Mouse (Mus musculus) kidney, embryonic 16.5 days (tissue): ENCODE measurements around the gene Dgkg. TPM values are rescaled to one million over a fixed set of nuclear protein-coding genes. Genes with fewer than 3 reads are reported as not detected.

Experiments used
- ATAC-seq: fragments of 200-750 bp; cut with Nextera tagmentation; 2 replicates; pipeline ENCODE4 v1.8.0; 2017; ENCODE audit warnings: moderate TSS enrichment; ENCODE audit not compliant: low FRiP score, low TSS enrichment
- H3K27ac ChIP-seq: fragments of 300-500 bp; sonication (generic); 2 replicates; pipeline ENCODE4 v1.5.1; 2014; ENCODE audit warnings: low read length
- H3K27me3 ChIP-seq: fragments of 300-500 bp; sonication (generic); 2 replicates; pipeline ENCODE4 v1.6.1; 2014; ENCODE audit warnings: low read length, control low read depth, mixed read lengths; ENCODE audit not compliant: insufficient read depth
- H3K36me3 ChIP-seq: fragments of 300-500 bp; sonication (generic); 2 replicates; pipeline ENCODE4 v1.6.1; 2014; ENCODE audit warnings: low read length, control low read depth, mixed read lengths; ENCODE audit not compliant: insufficient read depth
- H3K4me1 ChIP-seq: fragments of 300-500 bp; sonication (generic); 2 replicates; pipeline ENCODE4 v1.6.1; 2014; ENCODE audit warnings: low read length, control low read depth, mixed read lengths; ENCODE audit not compliant: insufficient read depth
- H3K4me2 ChIP-seq: fragments of 300-500 bp; sonication (generic); replicated peaks from 2 replicates; pipeline ENCODE4 v1.6.1; 2014; ENCODE audit warnings: low read depth, low read length
- H3K4me3 ChIP-seq: fragments of 300-500 bp; sonication (generic); 2 replicates; pipeline ENCODE4 v1.5.1; 2014; ENCODE audit warnings: mild to moderate bottlenecking, low read length
- H3K9ac ChIP-seq: fragments of 300-500 bp; sonication (generic); replicated peaks from 2 replicates; pipeline ENCODE4 v1.6.1; 2014; ENCODE audit warnings: low read length
- H3K9me3 ChIP-seq: fragments of 300-500 bp; sonication (generic); 2 replicates; pipeline ENCODE4 v1.6.1; 2016; ENCODE audit warnings: low read length, control low read depth
- WGBS: fragments of 180-500 bp; shearing (Covaris S2); extraction: QIAGEN DNeasy Blood & Tissue Kit; methylation state at CpG from one replicate; pipeline ENCODE4 v1.1.7; 2014; 5-methylcytosine and 5-hydroxymethylcytosine counted together
- polyA plus RNA-seq: library from polyadenylated mRNA; unstranded; fragments of >200 nt; fragmentation: Nextera tagmentation; extraction: Ambion mirVana; gene quantifications from 2 replicates; pipeline ENCODE4 v1.2.1, GENCODE M21; 2015

The Dgkg gene
- polyA plus RNA-seq, 1 experiment from 2014 or later, result 0.51 TPM

DNA sequence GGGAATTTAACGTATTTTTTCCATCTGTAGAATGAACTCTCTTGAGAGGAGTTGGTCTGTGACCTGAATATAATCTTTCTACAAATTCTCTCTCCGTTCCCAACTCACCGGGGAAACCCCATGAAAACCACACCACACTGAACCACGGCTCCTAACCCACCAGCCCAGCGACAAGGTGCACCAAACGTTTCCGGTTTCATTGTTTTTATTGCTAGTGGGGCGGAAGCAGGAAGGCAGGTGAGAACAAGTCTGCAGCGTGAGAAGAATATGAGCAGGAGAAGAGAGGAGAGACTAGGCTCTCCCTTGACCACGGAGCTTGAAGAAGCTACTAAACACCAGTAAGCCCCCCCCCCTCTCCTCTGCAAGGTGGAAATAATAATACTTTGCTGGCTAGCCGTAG is 190.6 kb downstream of the Dgkg start:
- H3K4me2 ChIP-seq, result no peak overlapping the region
- no peak overlapping the region for H3K4me3 ChIP-seq
- no peak for ATAC-seq
- no peaks in the 10 kb centered on the region for H3K36me3 ChIP-seq
- no peaks in the 10 kb centered on the region for H3K9me3 ChIP-seq
- no peak overlapping the region for H3K27ac ChIP-seq
- no peak overlapping the region for H3K9ac ChIP-seq
- WGBS, result 51% methylated on average over 11 of the region's 11 CpGs
- 0 out of 2 replicates have a peak, but pooled peaks cover 2% of the 10 kb centered on the region for H3K4me1 ChIP-seq
- no peaks in the 10 kb centered on the region for H3K27me3 ChIP-seq

DNA sequence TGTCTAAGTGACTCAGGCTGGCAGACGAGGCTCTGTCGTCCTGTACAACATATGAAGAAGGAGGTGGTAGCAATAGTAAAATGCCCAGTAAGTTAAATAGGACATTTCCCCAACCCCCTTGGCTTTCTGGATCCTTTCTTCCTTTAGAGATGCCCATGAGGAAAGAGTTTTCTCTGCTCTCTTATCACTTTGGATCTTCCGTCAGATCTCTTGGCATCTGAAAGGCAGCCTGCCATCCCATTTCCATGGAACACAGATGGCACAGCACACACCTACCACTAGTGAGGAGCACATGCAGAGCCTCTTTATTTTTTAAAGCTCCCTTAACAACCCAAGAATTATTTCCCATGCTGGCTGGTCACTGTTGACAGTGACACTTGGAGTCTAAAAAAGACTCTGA is 194.8 kb downstream of the Dgkg start:
- H3K9me3 ChIP-seq, result no peaks in the 10 kb centered on the region
- H3K27me3 ChIP-seq, result no peaks in the 10 kb centered on the region
- 0 out of 2 replicates have a peak, but pooled peaks cover 2% of the 10 kb centered on the region for H3K4me1 ChIP-seq
- H3K4me2 ChIP-seq, result no peak overlapping the region
- 87% methylated on average over 3 of the region's 3 CpGs for WGBS
- no peak overlapping the region for H3K27ac ChIP-seq
- H3K4me3 ChIP-seq, result no peak overlapping the region
- no peaks in the 10 kb centered on the region for H3K36me3 ChIP-seq
- ATAC-seq, result no peak
- H3K9ac ChIP-seq, result no peak overlapping the region

DNA sequence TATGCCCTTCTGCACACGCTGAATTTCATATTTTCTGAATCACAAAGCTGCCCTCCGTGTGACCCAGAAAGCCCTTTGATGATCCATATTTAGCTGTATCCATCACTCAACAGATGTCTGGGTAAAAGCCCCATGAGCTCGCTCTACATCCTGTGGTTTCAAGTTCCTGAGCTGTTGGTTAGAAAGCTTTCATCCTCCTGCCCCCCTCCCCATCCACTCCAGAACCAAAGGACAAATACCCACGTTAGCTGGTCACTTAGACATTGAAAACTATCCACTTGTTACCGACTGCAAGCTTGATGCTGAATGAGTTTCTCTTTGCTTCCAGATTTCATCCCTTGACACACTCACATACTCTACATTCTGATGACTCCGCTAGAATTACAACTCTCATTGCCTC is 195.3 kb downstream of the Dgkg start:
- no peak overlapping the region for H3K27ac ChIP-seq
- no peaks in the 10 kb centered on the region for H3K9me3 ChIP-seq
- no peak overlapping the region for H3K4me2 ChIP-seq
- no peaks in the 10 kb centered on the region for H3K27me3 ChIP-seq
- H3K9ac ChIP-seq, result no peak overlapping the region
- 76% methylated on average over 6 of the region's 6 CpGs for WGBS
- ATAC-seq, result no peak
- H3K4me1 ChIP-seq, result peaks cover 5% of the 10 kb centered on the region; the same call in 1 of the 2 replicates
- H3K36me3 ChIP-seq, result no peaks in the 10 kb centered on the region
- H3K4me3 ChIP-seq, result no peak overlapping the region

DNA sequence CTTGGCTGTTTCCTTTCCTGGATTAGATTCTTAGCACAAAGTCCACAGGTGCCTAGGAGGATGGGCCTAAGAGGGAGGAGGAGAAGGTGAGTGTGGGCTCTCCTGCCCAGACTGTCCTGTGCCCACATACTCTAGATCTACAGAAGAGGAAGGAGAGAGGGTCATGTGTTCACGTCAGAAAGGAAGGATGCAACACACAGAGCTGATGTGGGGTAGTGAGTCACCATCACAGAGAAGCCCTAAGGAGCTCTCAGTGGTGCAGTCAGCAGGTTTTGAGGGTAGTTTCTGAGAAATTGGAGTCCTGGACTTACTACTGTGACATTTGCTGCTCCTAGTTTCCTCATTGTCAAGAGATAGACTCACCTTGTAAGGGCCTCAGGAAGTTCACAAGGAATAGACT is 196.1 kb downstream of the Dgkg start:
- ATAC-seq, result no peak
- Histone ChIP-seq H3K4me2 (no peak overlapping the region), H3K9me3 (no peaks in the 10 kb centered on the region), H3K9ac (no peak overlapping the region), H3K27ac (no peak overlapping the region), H3K4me1 (peaks cover 3% of the 10 kb centered on the region; the same call in 1 of the 2 replicates), H3K4me3 (no peak overlapping the region), H3K36me3 (no peaks in the 10 kb centered on the region), H3K27me3 (no peaks in the 10 kb centered on the region)
- WGBS, result 69% methylated on average over 1 of the region's 1 CpGs

GRCm38 (mm10) chr16:22452082-22452481 is 204.9 kb downstream of the Dgkg start:
- H3K4me1 ChIP-seq, result peaks cover 3% of the 10 kb centered on the region; the same call in 1 of the 2 replicates
- H3K36me3 ChIP-seq, result no peaks in the 10 kb centered on the region
- ATAC-seq, result no peak
- no peaks in the 10 kb centered on the region for H3K27me3 ChIP-seq
- H3K4me2 ChIP-seq, result no peak overlapping the region
- no peak overlapping the region for H3K9ac ChIP-seq
- WGBS, result 84% methylated on average over 9 of the region's 9 CpGs
- no peaks in the 10 kb centered on the region for H3K9me3 ChIP-seq
- no peak overlapping the region for H3K27ac ChIP-seq
- no peak overlapping the region for H3K4me3 ChIP-seq

DNA sequence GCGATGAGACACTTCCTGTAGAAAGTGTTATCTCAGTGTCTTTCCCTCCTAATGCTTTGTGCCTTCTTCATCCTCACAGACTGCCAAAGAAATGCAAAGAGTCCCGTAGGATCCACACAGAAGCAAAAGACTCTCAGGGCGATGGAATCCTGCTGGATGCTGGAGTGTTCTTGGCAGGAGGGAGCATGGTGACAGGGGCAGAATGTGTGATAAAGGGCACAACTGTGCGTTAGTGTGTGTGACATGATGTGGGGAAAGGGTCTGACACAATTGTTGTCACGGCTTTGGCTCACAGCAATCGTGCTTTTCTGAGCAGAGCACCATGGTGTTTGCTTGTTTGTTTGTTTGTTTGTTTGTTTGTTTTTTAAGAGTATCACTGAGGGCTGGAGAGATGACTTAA is 208.9 kb downstream of the Dgkg start:
- ATAC-seq, result no peak
- Histone ChIP-seq H3K4me3 (no peak overlapping the region), H3K27me3 (no peaks in the 10 kb centered on the region), H3K4me1 (peaks cover 4% of the 10 kb centered on the region; the same call in 1 of the 2 replicates), H3K36me3 (no peaks in the 10 kb centered on the region), H3K9me3 (no peaks in the 10 kb centered on the region), H3K27ac (no peak overlapping the region), H3K4me2 (no peak overlapping the region), H3K9ac (no peak overlapping the region)
- WGBS, result 78% methylated on average over 6 of the region's 6 CpGs

GRCm38 (mm10) chr16:22444786-22445185 is 212.2 kb downstream of the Dgkg start:
- Histone ChIP-seq H3K27me3 (no peaks in the 10 kb centered on the region), H3K4me2 (no peak overlapping the region), H3K27ac (no peak overlapping the region), H3K9me3 (no peaks in the 10 kb centered on the region), H3K36me3 (no peaks in the 10 kb centered on the region), H3K4me1 (peaks cover 14% of the 10 kb centered on the region), H3K9ac (no peak overlapping the region), H3K4me3 (no peak overlapping the region)
- ATAC-seq, result no peak
- 47% methylated on average over 6 of the region's 6 CpGs for WGBS

DNA sequence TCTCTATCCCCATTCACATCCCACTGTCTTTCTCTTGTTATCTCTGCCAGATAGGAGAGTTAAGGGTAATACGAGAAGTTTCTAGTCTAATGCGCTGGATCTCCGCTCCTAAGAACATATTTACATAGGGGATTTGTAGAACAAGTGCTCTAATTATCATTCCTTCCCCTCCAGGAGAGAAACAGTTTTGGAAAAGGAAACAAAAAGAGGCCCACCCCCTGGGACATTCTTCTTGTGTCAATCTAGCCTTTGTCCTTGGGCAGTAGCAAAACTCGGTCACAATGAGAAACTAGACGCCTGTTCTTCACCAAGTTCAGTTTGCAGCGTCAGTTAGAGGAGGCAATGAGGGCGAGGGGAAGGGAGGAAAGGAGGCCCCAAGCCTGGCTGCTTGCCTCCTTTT is 214.8 kb downstream of the Dgkg start:
- Histone ChIP-seq H3K4me1 (peaks cover 20% of the 10 kb centered on the region), H3K27me3 (no peaks in the 10 kb centered on the region), H3K4me2 (no peak overlapping the region), H3K4me3 (no peak overlapping the region), H3K9me3 (no peaks in the 10 kb centered on the region), H3K9ac (no peak overlapping the region), H3K27ac (no peak overlapping the region), H3K36me3 (no peaks in the 10 kb centered on the region)
- no peak for ATAC-seq
- 77% methylated on average over 7 of the region's 7 CpGs for WGBS

- Histone ChIP-seq H3K4me1 (peaks cover 20% of the 10 kb centered on the region), H3K27ac (peak overlapping the region; percentile 91), H3K9ac (no peak overlapping the region), H3K4me3 (no peak overlapping the region), H3K27me3 (no peaks in the 10 kb centered on the region), H3K36me3 (no peaks in the 10 kb centered on the region), H3K9me3 (no peaks in the 10 kb centered on the region), H3K4me2 (no peak overlapping the region)
- WGBS, result 72% methylated on average over 4 of the region's 4 CpGs
- ATAC-seq, result no peak
Observed at GRCm38 (mm10) chr16:22441317-22441716, 215.7 kb downstream of the Dgkg start.

DNA sequence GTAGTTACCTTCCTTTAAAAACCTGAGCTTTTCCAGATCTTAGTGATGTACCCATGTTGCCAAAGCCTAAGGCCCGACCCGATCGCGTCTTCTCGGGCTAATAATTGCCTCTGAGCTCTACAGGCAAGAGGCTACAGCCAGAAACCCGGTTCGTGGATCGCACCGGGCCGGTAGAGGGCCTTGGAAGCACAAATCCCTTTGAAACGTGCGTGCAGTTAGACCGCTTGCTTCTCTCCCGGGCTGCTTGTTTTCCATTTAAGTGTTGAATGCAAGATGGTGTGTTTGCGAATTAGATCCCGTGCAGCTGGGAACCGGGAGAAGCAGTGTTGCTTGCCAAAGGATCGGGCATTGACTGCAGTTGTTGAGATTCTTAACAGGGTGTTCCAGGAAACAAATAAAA is 216.8 kb downstream of the Dgkg start:
- no peaks in the 10 kb centered on the region for H3K9me3 ChIP-seq

More for the DNA sequence above, 216.8 kb downstream of the Dgkg start:
- H3K9ac ChIP-seq, result peak overlapping the region; percentile 59
- H3K4me1 ChIP-seq, result peaks cover 20% of the 10 kb centered on the region
- H3K36me3 ChIP-seq, result no peaks in the 10 kb centered on the region
- no peaks in the 10 kb centered on the region for H3K27me3 ChIP-seq
- peak overlapping the region; percentile 91 for H3K27ac ChIP-seq
- H3K4me2 ChIP-seq, result peak overlapping the region; percentile 61
- no peak for ATAC-seq
- WGBS, result under 1% methylated on average over 18 of the region's 18 CpGs
- peak overlapping the region; percentile 85 for H3K4me3 ChIP-seq
